Mouse (Mus musculus) heart, embryonic 15.5 days (tissue): Measurements from ENCODE around the gene 9330182O14Rik. TPM values are rescaled to one million over a fixed set of nuclear protein-coding genes. Genes with fewer than 3 reads are reported as not detected.

Experiments
- ATAC-seq: fragments of 200-750 bp; cut with Nextera tagmentation; replicated peaks from 2 replicates; pipeline ENCODE4 v1.8.0; 2017; ENCODE audit warnings: low read depth, moderate TSS enrichment; ENCODE audit not compliant: insufficient number of reproducible peaks, insufficient read depth, low FRiP score
- H3K27ac ChIP-seq: fragments of 300-500 bp; sonication (generic); 2 replicates; pipeline ENCODE4 v1.5.1; 2015; ENCODE audit warnings: mild to moderate bottlenecking, inconsistent platforms
- H3K27me3 ChIP-seq: fragments of 300-500 bp; sonication (generic); 2 replicates; pipeline ENCODE4 v1.6.1; 2015; ENCODE audit warnings: inconsistent platforms
- H3K36me3 ChIP-seq: fragments of 300-500 bp; sonication (generic); 2 replicates; pipeline ENCODE4 v1.6.1; 2015; ENCODE audit warnings: mild to moderate bottlenecking, inconsistent platforms
- H3K4me1 ChIP-seq: fragments of 300-500 bp; sonication (generic); replicated peaks from 2 replicates; pipeline ENCODE4 v1.6.1; 2015; ENCODE audit warnings: inconsistent platforms
- H3K4me2 ChIP-seq: fragments of 300-500 bp; sonication (generic); 2 replicates; pipeline ENCODE4 v1.6.1; 2015; ENCODE audit warnings: inconsistent platforms, mild to moderate bottlenecking, moderate library complexity
- H3K4me3 ChIP-seq: fragments of 300-500 bp; sonication (generic); 2 replicates; pipeline ENCODE4 v1.5.1; 2015; ENCODE audit warnings: mild to moderate bottlenecking, inconsistent platforms
- H3K9ac ChIP-seq: fragments of 300-500 bp; sonication (generic); 2 replicates; pipeline ENCODE4 v1.6.1; 2015; ENCODE audit warnings: mild to moderate bottlenecking, inconsistent platforms
- H3K9me3 ChIP-seq: fragments of 300-500 bp; sonication (generic); replicated peaks from 2 replicates; pipeline ENCODE4 v1.6.1; 2016; ENCODE audit warnings: inconsistent platforms
- WGBS: fragments of 180-500 bp; shearing (Covaris S2); methylation state at CpG from one replicate; pipeline ENCODE4 v1.1.7; 2015; ENCODE audit warnings: mixed read lengths; 5-methylcytosine and 5-hydroxymethylcytosine counted together
- polyA plus RNA-seq: library from polyadenylated mRNA; unstranded; fragments of >200 nt; fragmentation: Nextera tagmentation; extraction: Ambion mirVana; gene quantifications from 2 replicates; pipeline ENCODE4 v1.2.1, GENCODE M21; 2015

The 9330182O14Rik gene
- not detected in 2 replicates for polyA plus RNA-seq

- Histone ChIP-seq H3K27me3 (no peaks in the 10 kb centered on the region), H3K9ac (no peak within 1 kb of the TSS), H3K36me3 (no peaks in the 10 kb centered on the region), H3K9me3 (no peaks in the 10 kb centered on the region), H3K4me3 (no peak within 1 kb of the TSS), H3K27ac (no peak within 1 kb of the TSS), H3K4me1 (no peaks in the 10 kb centered on the region; the same call in 1 of the 2 replicates), H3K4me2 (no peak within 1 kb of the TSS)
- 57% methylated on average over 10 of the region's 10 CpGs for WGBS
- ATAC-seq, result no peak
Measured at GRCm38 (mm10) chr15:40134152-40134792, at the start of gene 9330182O14Rik. Gene 9330182O14Rik, plus strand, starts transcription at chr15:40134365.

GRCm38 (mm10) chr15:40103304-40103703 is 30.9 kb upstream of the 9330182O14Rik start:
- no peak overlapping the region for H3K9ac ChIP-seq
- no peaks in the 10 kb centered on the region for H3K4me1 ChIP-seq
- H3K27me3 ChIP-seq, result no peaks in the 10 kb centered on the region
- H3K9me3 ChIP-seq, result no peaks in the 10 kb centered on the region
- no peak overlapping the region for H3K4me3 ChIP-seq
- no peak overlapping the region for H3K4me2 ChIP-seq
- 76% methylated on average over 2 of the region's 2 CpGs for WGBS
- no peak overlapping the region for H3K27ac ChIP-seq
- no peak for ATAC-seq
- no peaks in the 10 kb centered on the region for H3K36me3 ChIP-seq

GRCm38 (mm10) chr15:40105712-40106111 is 28.5 kb upstream of the 9330182O14Rik start:
- Histone ChIP-seq H3K4me2 (no peak overlapping the region), H3K4me3 (no peak overlapping the region), H3K27me3 (no peaks in the 10 kb centered on the region), H3K4me1 (no peaks in the 10 kb centered on the region), H3K27ac (no peak overlapping the region), H3K9ac (no peak overlapping the region), H3K9me3 (no peaks in the 10 kb centered on the region), H3K36me3 (no peaks in the 10 kb centered on the region)
- 76% methylated on average over 4 of the region's 4 CpGs for WGBS
- no peak for ATAC-seq

GRCm38 (mm10) chr15:40113888-40114576 is 20.1 kb upstream of the 9330182O14Rik start:
- Histone ChIP-seq H3K4me3 (peak overlapping the region; percentile 18; the same call in 1 of the 2 replicates), H3K27ac (no peak overlapping the region)

GRCm38 (mm10) chr15:40114600-40115271 is 19.4 kb upstream of the 9330182O14Rik start:
- Histone ChIP-seq H3K9ac (no peak overlapping the region), H3K4me3 (peak overlapping the region; percentile 18; the same call in 1 of the 2 replicates), H3K4me2 (peak overlapping the region; percentile 57), H3K36me3 (no peaks in the 10 kb centered on the region), H3K4me1 (peaks cover 5% of the 10 kb centered on the region; the same call in 1 of the 2 replicates), H3K9me3 (no peaks in the 10 kb centered on the region), H3K27me3 (no peaks in the 10 kb centered on the region), H3K27ac (no peak overlapping the region)
- ATAC-seq, result no peak
- 42% methylated on average over 22 of the region's 22 CpGs for WGBS

More at GRCm38 (mm10) chr15:40113888-40114576, 20.1 kb upstream of the 9330182O14Rik start:
- Histone ChIP-seq H3K9ac (no peak overlapping the region), H3K9me3 (no peaks in the 10 kb centered on the region), H3K36me3 (no peaks in the 10 kb centered on the region), H3K27me3 (no peaks in the 10 kb centered on the region), H3K4me2 (peak overlapping the region; percentile 57), H3K4me1 (peaks cover 5% of the 10 kb centered on the region; the same call in 1 of the 2 replicates)
- 28% methylated on average over 16 of the region's 18 CpGs for WGBS
- ATAC-seq, result no peak

GRCm38 (mm10) chr15:40116396-40116795 is 17.8 kb upstream of the 9330182O14Rik start:
- Histone ChIP-seq H3K36me3 (no peaks in the 10 kb centered on the region), H3K9me3 (no peaks in the 10 kb centered on the region), H3K27me3 (no peaks in the 10 kb centered on the region), H3K4me1 (peaks cover 5% of the 10 kb centered on the region; the same call in 1 of the 2 replicates), H3K4me3 (no peak overlapping the region), H3K9ac (no peak overlapping the region), H3K27ac (no peak overlapping the region), H3K4me2 (no peak overlapping the region)
- 85% methylated on average over 3 of the region's 3 CpGs for WGBS
- no peak for ATAC-seq

GRCm38 (mm10) chr15:40124211-40124953 is 9.8 kb upstream of the 9330182O14Rik start:
- no peak for ATAC-seq
- H3K27me3 ChIP-seq, result no peaks in the 10 kb centered on the region
- H3K4me3 ChIP-seq, result no peak overlapping the region
- 59% methylated on average over 9 of the region's 9 CpGs for WGBS
- no peak overlapping the region for H3K9ac ChIP-seq
- no peaks in the 10 kb centered on the region for H3K9me3 ChIP-seq
- no peaks in the 10 kb centered on the region; the same call in 1 of the 2 replicates for H3K4me1 ChIP-seq
- H3K36me3 ChIP-seq, result no peaks in the 10 kb centered on the region
- no peak overlapping the region for H3K4me2 ChIP-seq
- H3K27ac ChIP-seq, result no peak overlapping the region

GRCm38 (mm10) chr15:40129496-40129895 is 4.7 kb upstream of the 9330182O14Rik start:
- no peak overlapping the region for H3K9ac ChIP-seq
- no peaks in the 10 kb centered on the region; the same call in 1 of the 2 replicates for H3K4me1 ChIP-seq
- H3K4me3 ChIP-seq, result no peak overlapping the region
- ATAC-seq, result no peak
- no peaks in the 10 kb centered on the region for H3K36me3 ChIP-seq
- 32% methylated on average over 5 of the region's 5 CpGs for WGBS
- H3K9me3 ChIP-seq, result no peaks in the 10 kb centered on the region
- H3K27ac ChIP-seq, result no peak overlapping the region
- H3K27me3 ChIP-seq, result no peaks in the 10 kb centered on the region
- no peak overlapping the region for H3K4me2 ChIP-seq

- Histone ChIP-seq H3K9ac (no peak overlapping the region), H3K4me2 (0 out of 2 replicates have a peak overlapping the region, but pooled peaks have one; percentile 35), H3K4me3 (no peak overlapping the region), H3K27ac (no peak overlapping the region), H3K4me1 (no peaks in the 10 kb centered on the region; the same call in 1 of the 2 replicates), H3K9me3 (no peaks in the 10 kb centered on the region), H3K27me3 (no peaks in the 10 kb centered on the region), H3K36me3 (no peaks in the 10 kb centered on the region)
- ATAC-seq, result no peak
- WGBS, result 14% methylated on average over 15 of the region's 15 CpGs
Measured at GRCm38 (mm10) chr15:40130880-40131478, 3.2 kb upstream of the 9330182O14Rik start.

GRCm38 (mm10) chr15:40132408-40132807 is 1.8 kb upstream of the 9330182O14Rik start:
- no peak overlapping the region for H3K27ac ChIP-seq
- H3K9ac ChIP-seq, result no peak overlapping the region
- no peaks in the 10 kb centered on the region for H3K36me3 ChIP-seq
- no peaks in the 10 kb centered on the region for H3K27me3 ChIP-seq
- H3K4me3 ChIP-seq, result no peak overlapping the region
- H3K4me1 ChIP-seq, result no peaks in the 10 kb centered on the region; the same call in 1 of the 2 replicates
- ATAC-seq, result no peak
- H3K4me2 ChIP-seq, result no peak overlapping the region
- no peaks in the 10 kb centered on the region for H3K9me3 ChIP-seq
- WGBS, result 78% methylated on average over 4 of the region's 4 CpGs
